Comparison of ENCODE assay signal across 7 mouse cellular contexts in genomic region chr12:27341871-27342690, GRCm38 (mm10). TPM values are rescaled to one million over a fixed set of nuclear protein-coding genes. Genes with fewer than 3 reads are reported as not detected.
DNase-seq lines count a peak whose midpoint lies in the region; ATAC-seq and TF ChIP-seq lines count a peak whose summit lies in the region.

Gene Sox11, minus strand, starts transcription at chr12:27342574.

- peak within 1 kb of the TSS; percentile 66 for H3K9ac ChIP-seq in ES-E14 (ENCODE audit: insufficient read depth, low read depth, low read length, poor library complexity, severe bottlenecking)
- H3K9ac ChIP-seq in intestine, embryonic 15.5 days = peak within 1 kb of the TSS; percentile 83
- H3K9ac ChIP-seq in midbrain, postnatal 0 days (replicated peaks; ENCODE audit: low read length, poor library complexity, severe bottlenecking) = peak within 1 kb of the TSS; percentile 98

- H3K36me3 ChIP-seq in ES-E14 (ENCODE audit: control insufficient read depth, insufficient read depth, low read length, poor library complexity, severe bottlenecking) = no peaks in the 10 kb centered on the region
- no peaks in the 10 kb centered on the region for H3K36me3 ChIP-seq in intestine, embryonic 15.5 days
- H3K36me3 ChIP-seq in limb, embryonic 10.5 days = peaks cover 29% of the 10 kb centered on the region
- no peaks in the 10 kb centered on the region for H3K36me3 ChIP-seq in midbrain, postnatal 0 days (ENCODE audit: insufficient read depth, low read length)

- H3K27me3 ChIP-seq in intestine, embryonic 15.5 days (replicated peaks) = no peaks in the 10 kb centered on the region
- H3K27me3 ChIP-seq in limb, embryonic 10.5 days (ENCODE audit: low read depth, poor library complexity, severe bottlenecking) = no peaks in the 10 kb centered on the region
- H3K27me3 ChIP-seq in midbrain, postnatal 0 days (ENCODE audit: insufficient read depth, low read length) = no peaks in the 10 kb centered on the region

- H3K4me3 ChIP-seq in ES-E14 (ENCODE audit: insufficient read depth in 1 of 2, low read depth in 1 of 2, low read length in 2 of 2, poor library complexity in 1 of 2, severe bottlenecking in 1 of 2) = peak within 1 kb of the TSS; percentile 75 to 79
- peak within 1 kb of the TSS; percentile 82 for H3K4me3 ChIP-seq in intestine, embryonic 15.5 days (replicated peaks)
- peak within 1 kb of the TSS; percentile 100 for H3K4me3 ChIP-seq in limb, embryonic 10.5 days
- H3K4me3 ChIP-seq in midbrain, postnatal 0 days (ENCODE audit: low read depth, low read length) = peak within 1 kb of the TSS; percentile 95

- peak; percentile 17 for DNase-seq in ES-E14 (ENCODE audit: low read depth, low spot score)
- DNase-seq in adrenal gland, postnatal 14 days = peak; percentile 37
- DNase-seq in frontal cortex, adult 2 months (ENCODE audit: extremely low spot score in 1 of 2, low spot score in 1 of 2) = peak; percentile 28 to 53
- peak; percentile 95 for DNase-seq in limb, embryonic 10.5 days (ENCODE audit: low spot score)
- peak; percentile 70 for DNase-seq in midbrain, postnatal 0 days (ENCODE audit: low spot score)
- no peak for DNase-seq in T-cell, adult 2 months (ENCODE audit: low spot score)

- no peak for TF ChIP-seq CTCF in midbrain, postnatal 0 days (IDR thresholded peaks at IDR 0.05)

- peak within 1 kb of the TSS; percentile 89 for H3K4me2 ChIP-seq in intestine, embryonic 15.5 days (replicated peaks)
- H3K4me2 ChIP-seq in midbrain, postnatal 0 days (ENCODE audit: low read depth, low read length, poor library complexity, severe bottlenecking) = peak within 1 kb of the TSS; percentile 69

- H3K4me1 ChIP-seq in ES-E14 (ENCODE audit: control insufficient read depth in 2 of 2, insufficient read depth in 2 of 2, low read length in 2 of 2, poor library complexity in 1 of 2) = peaks cover 2 to 5% of the 10 kb centered on the region in 2 experiments; a peak in 3 of 4 replicates
- H3K4me1 ChIP-seq in intestine, embryonic 15.5 days (replicated peaks) = no peaks in the 10 kb centered on the region
- H3K4me1 ChIP-seq in limb, embryonic 10.5 days = peaks cover 31% of the 10 kb centered on the region
- 0 out of 2 replicates have a peak, but pooled peaks cover 2% of the 10 kb centered on the region for H3K4me1 ChIP-seq in midbrain, postnatal 0 days (ENCODE audit: insufficient read depth, low read length)

- WGBS in intestine, embryonic 15.5 days = under 1% methylated on average over 83 of the region's 95 CpGs
- WGBS in limb, embryonic 10.5 days = under 1% methylated on average over 87 of the region's 95 CpGs
- WGBS in midbrain, postnatal 0 days = under 1% methylated on average over 79 of the region's 95 CpGs

- H3K27ac ChIP-seq in ES-E14 (ENCODE audit: insufficient read depth, low read depth, low read length, poor library complexity, severe bottlenecking) = no peak within 1 kb of the TSS
- peak within 1 kb of the TSS; percentile 95 for H3K27ac ChIP-seq in intestine, embryonic 15.5 days
- peak within 1 kb of the TSS; percentile 99 for H3K27ac ChIP-seq in limb, embryonic 10.5 days
- H3K27ac ChIP-seq in midbrain, postnatal 0 days (ENCODE audit: low read depth, low read length) = peak within 1 kb of the TSS; percentile 98

- in situ Hi-C loops in ES-E14 (cut with MboI; ENCODE audit: low sequenced_read_pairs in 2 of 2, unreplicated experiment in 2 of 2) = no loop called here

- H3K9me3 ChIP-seq in ES-E14 (ENCODE audit: control insufficient read depth, insufficient read depth, low read depth, low read length) = no peaks in the 10 kb centered on the region
- H3K9me3 ChIP-seq in intestine, embryonic 15.5 days = no peaks in the 10 kb centered on the region
- H3K9me3 ChIP-seq in limb, embryonic 10.5 days (replicated peaks) = no peaks in the 10 kb centered on the region
- no peaks in the 10 kb centered on the region for H3K9me3 ChIP-seq in midbrain, postnatal 0 days (ENCODE audit: low read length)

- peak; percentile 60 for ATAC-seq in intestine, embryonic 15.5 days
- peak; percentile 24 for ATAC-seq in midbrain, postnatal 0 days (ENCODE audit: low FRiP score)

TF ChIP-seq in ES-E14, 5 proteins besides CTCF, POLR2A, EP300 and RAD21:
- TF ChIP-seq ZNF384 (IDR thresholded peaks at IDR 0.05; ENCODE audit: low read depth, low read length) = no peak
- TF ChIP-seq HCFC1 (IDR thresholded peaks at IDR 0.05; ENCODE audit: borderline replicate concordance, insufficient read depth, low read length) = no peak
- no peak for TF ChIP-seq MAFK (IDR thresholded peaks at IDR 0.05; ENCODE audit: insufficient read depth, low read depth, low read length)
- TF ChIP-seq ZC3H11A (IDR thresholded peaks at IDR 0.05; ENCODE audit: borderline replicate concordance, low read depth, low read length) = no peak
- no peak for TF ChIP-seq CHD2 (IDR thresholded peaks at IDR 0.05; ENCODE audit: low read depth, low read length)

RNA-seq across cellular contexts. Expression of gene Sox11, which starts in this region (rescaled TPM):
- 10.1 and 11.2 TPM in 2 replicates for total RNA-seq in ES-E14 (2012; rRNA removed)
- total RNA-seq in adrenal gland, postnatal 14 days (2021) = 0.74 and 1.0 TPM in 2 replicates
- 11.8 and 12.4 TPM in 2 replicates for polyA plus RNA-seq in frontal cortex, adult 2 months (2012; rRNA removed)
- 30.9 and 37.5 TPM in 2 replicates for polyA plus RNA-seq in intestine, embryonic 15.5 days (2015; fragmentation: Nextera tagmentation; extraction: Ambion mirVana)
- polyA plus RNA-seq in limb, embryonic 10.5 days (2016; fragmentation: Nextera tagmentation; extraction: Ambion mirVana) = 201 and 255 TPM in 2 replicates
- 148 and 180 TPM in 2 replicates for total RNA-seq in midbrain, postnatal 0 days (2014; rRNA removed)
- polyA plus RNA-seq in midbrain, postnatal 0 days (2015; fragmentation: Nextera tagmentation; extraction: Ambion mirVana) = 137 and 154 TPM in 2 replicates

Comparison
In these comparisons a context has a peak if more than half of its experiments do, and no peak if none do; other contexts are left out.
1. RNA of gene Sox11 (total RNA-seq): 148 to 180 TPM in midbrain, postnatal 0 days; 10.1 to 11.2 TPM in ES-E14 and 0.74 to 1.0 TPM in adrenal gland, postnatal 14 days; every median in the first group is over 10 times any median in the second.
2. Peak in every context shown above with its lines, with median percentiles within 50 percentile points of each other: H3K4me3 ChIP-seq and H3K9ac ChIP-seq.